Mouse (Mus musculus): Measurements from ENCODE around the gene Pea15a.

GRCm38 (mm10) chr1:172194435-172194834 is 12.2 kb downstream of the Pea15a start:
- TF ChIP-seq CTCF (IDR thresholded peaks at IDR 0.05; ENCODE audit: borderline replicate concordance, insufficient read depth, low read depth, low read length) (no peak), POLR2A (IDR thresholded peaks at IDR 0.05; ENCODE audit: borderline replicate concordance, insufficient read depth, low read length) (no peak)
